8 mouse cellular contexts compared by ENCODE assay signal in genomic region chr12:59066448-59067077, GRCm38 (mm10). TPM values are rescaled to one million over a fixed set of nuclear protein-coding genes. Genes with fewer than 3 reads are reported as not detected.
DNase-seq lines count a peak whose midpoint lies in the region; ATAC-seq and TF ChIP-seq lines count a peak whose summit lies in the region.

Gene Pnn (plus strand): TSS chr12:59066884.

- peaks cover 3 to 11% of the 10 kb centered on the region in 2 experiments; a peak in 2 of 4 replicates for H3K4me1 ChIP-seq in MEL (ENCODE audit: control insufficient read depth in 1 of 2, insufficient read depth in 2 of 2, low read length in 2 of 2)
- H3K4me1 ChIP-seq in cerebellum, adult 2 months (ENCODE audit: control insufficient read depth, insufficient read depth, low read length): peaks cover 5% of the 10 kb centered on the region; the same call in 1 of the 2 replicates
- no peaks in the 10 kb centered on the region; the same call in 1 of the 2 replicates for H3K4me1 ChIP-seq in forebrain, postnatal 0 days (ENCODE audit: insufficient read depth)
- H3K4me1 ChIP-seq in lung, embryonic 15.5 days: peaks cover 12% of the 10 kb centered on the region

- H3K27me3 ChIP-seq in MEL (ENCODE audit: control insufficient read depth in 1 of 2, insufficient read depth in 2 of 2, low read length in 2 of 2): no peaks in the 10 kb centered on the region
- no peaks in the 10 kb centered on the region for H3K27me3 ChIP-seq in cerebellum, adult 2 months (ENCODE audit: control insufficient read depth, insufficient read depth, low read length)
- H3K27me3 ChIP-seq in forebrain, postnatal 0 days (ENCODE audit: insufficient read depth, low read length): no peaks in the 10 kb centered on the region
- H3K27me3 ChIP-seq in lung, embryonic 15.5 days: no peaks in the 10 kb centered on the region

- H3K36me3 ChIP-seq in MEL (ENCODE audit: control insufficient read depth in 1 of 2, insufficient read depth in 2 of 2, low read length in 2 of 2): peaks cover 26 to 30% of the 10 kb centered on the region in 2 experiments
- peaks cover 31% of the 10 kb centered on the region for H3K36me3 ChIP-seq in forebrain, postnatal 0 days (ENCODE audit: insufficient read depth)
- peaks cover 35% of the 10 kb centered on the region for H3K36me3 ChIP-seq in lung, embryonic 15.5 days

- H3K9me3 ChIP-seq in MEL (replicated peaks; ENCODE audit: insufficient read depth, low read length): no peaks in the 10 kb centered on the region
- H3K9me3 ChIP-seq in forebrain, postnatal 0 days (ENCODE audit: low read length): no peaks in the 10 kb centered on the region
- no peaks in the 10 kb centered on the region for H3K9me3 ChIP-seq in lung, embryonic 15.5 days

- peak in 1 of 2 experiments; percentile 31; a peak in 2 of 4 replicates for TF ChIP-seq EP300 in MEL (IDR thresholded peaks at IDR 0.05; ENCODE audit: low read depth in 1 of 2, low read length in 2 of 2)

- peak; percentile 99 for ATAC-seq in forebrain, postnatal 0 days
- ATAC-seq in lung, embryonic 15.5 days (ENCODE audit: borderline replicate concordance, extremely low read depth, low FRiP score, low TSS enrichment): peak; percentile 100

- under 1% methylated on average over 43 of the region's 43 CpGs for WGBS in cerebellum, adult 2 months
- 5% methylated on average over 41 of the region's 43 CpGs for WGBS in forebrain, postnatal 0 days
- WGBS in lung, embryonic 15.5 days: under 1% methylated on average over 43 of the region's 43 CpGs

- H3K79me2 ChIP-seq in MEL (ENCODE audit: control insufficient read depth, insufficient read depth, low read length, poor library complexity): peaks cover 22% of the 10 kb centered on the region

- peak; percentile 81 to 93 for TF ChIP-seq POLR2A in MEL (IDR thresholded peaks at IDR 0.05; ENCODE audit: control insufficient read depth in 1 of 2, insufficient read depth in 1 of 2, low read depth in 1 of 2, low read length in 2 of 2, poor library complexity in 1 of 2)
- TF ChIP-seq POLR2A in cerebellum, adult 2 months (IDR thresholded peaks at IDR 0.05; ENCODE audit: borderline replicate concordance, insufficient read depth, low read length): peak; percentile 98

- H3K27ac ChIP-seq in MEL (ENCODE audit: control insufficient read depth, low read depth, low read length): peak within 1 kb of the TSS; percentile 100
- H3K27ac ChIP-seq in cerebellum, adult 2 months (ENCODE audit: insufficient read depth, low read length): peak within 1 kb of the TSS; percentile 97
- peak within 1 kb of the TSS; percentile 91 for H3K27ac ChIP-seq in forebrain, postnatal 0 days (ENCODE audit: low read depth, low read length)
- peak within 1 kb of the TSS; percentile 94 for H3K27ac ChIP-seq in lung, embryonic 15.5 days

- peak within 1 kb of the TSS; percentile 94 to 95 for H3K4me3 ChIP-seq in MEL (ENCODE audit: control insufficient read depth in 1 of 2, insufficient read depth in 1 of 2, low read depth in 2 of 2, low read length in 2 of 2)
- peak within 1 kb of the TSS; percentile 94 for H3K4me3 ChIP-seq in cerebellum, adult 2 months (replicated peaks; ENCODE audit: insufficient read depth, low read depth, low read length)
- H3K4me3 ChIP-seq in forebrain, postnatal 0 days (ENCODE audit: low read depth, low read length): peak within 1 kb of the TSS; percentile 99
- H3K4me3 ChIP-seq in lung, embryonic 15.5 days: peak within 1 kb of the TSS; percentile 90

- H3K4me2 ChIP-seq in forebrain, postnatal 0 days (ENCODE audit: low read depth): peak within 1 kb of the TSS; percentile 65
- H3K4me2 ChIP-seq in lung, embryonic 15.5 days: peak within 1 kb of the TSS; percentile 60

- peak; percentile 99 for DNase-seq in MEL (ENCODE audit: low read depth, low spot score)
- peak; percentile 97 to 99 for DNase-seq in cerebellum, adult 2 months
- peak; percentile 99 for DNase-seq in forebrain, postnatal 0 days
- DNase-seq in heart, postnatal 4 days: peak; percentile 97
- DNase-seq in layer of hippocampus, adult 8-10 months (ENCODE audit: low spot score in 2 of 2): peak; percentile 97
- peak; percentile 97 for DNase-seq in ovary, adult 18-20 months (ENCODE audit: low spot score)
- DNase-seq in thymus, postnatal 0 days (ENCODE audit: low spot score): peak; percentile 98

- H3K9ac ChIP-seq in MEL (ENCODE audit: control insufficient read depth, low read depth, low read length, poor library complexity, severe bottlenecking): peak within 1 kb of the TSS; percentile 97
- H3K9ac ChIP-seq in forebrain, postnatal 0 days: peak within 1 kb of the TSS; percentile 99
- H3K9ac ChIP-seq in lung, embryonic 15.5 days: peak within 1 kb of the TSS; percentile 97

- TF ChIP-seq RAD21 in MEL (IDR thresholded peaks at IDR 0.05; ENCODE audit: low read depth, low read length): no peak

- 0 out of 6 replicates have a peak, but pooled peaks of 1 of the 3 experiments have one; percentile 7 for TF ChIP-seq CTCF in MEL (IDR thresholded peaks at IDR 0.05 in 2 of 3, conservative IDR thresholded peaks at IDR 0.05 in 1 of 3; ENCODE audit: control insufficient read depth in 1 of 3, insufficient read depth in 1 of 3, low read depth in 2 of 3, low read length in 3 of 3, poor library complexity in 1 of 3, severe bottlenecking in 1 of 3)
- no peak for TF ChIP-seq CTCF in cerebellum, adult 2 months (IDR thresholded peaks at IDR 0.05; ENCODE audit: borderline replicate concordance, insufficient read depth, low read depth, low read length)
- peak; percentile 56 for TF ChIP-seq CTCF in forebrain, postnatal 0 days (IDR thresholded peaks at IDR 0.05; ENCODE audit: low read depth)

TF ChIP-seq in MEL, 35 proteins besides CTCF, POLR2A, EP300 and RAD21:
- no peak for TF ChIP-seq ZNF384 (IDR thresholded peaks at IDR 0.05; ENCODE audit: low read depth, low read length)
- peak; percentile 86 for TF ChIP-seq NRF1 (IDR thresholded peaks at IDR 0.05; ENCODE audit: insufficient read depth, low read depth, low read length, poor library complexity, severe bottlenecking)
- TF ChIP-seq MAX (IDR thresholded peaks at IDR 0.05; ENCODE audit: low read length): peak; percentile 69
- no peak for TF ChIP-seq E2F4 (IDR thresholded peaks at IDR 0.05; ENCODE audit: borderline replicate concordance, low read depth, low read length)
- no peak for TF ChIP-seq USF2 (IDR thresholded peaks at IDR 0.05; ENCODE audit: borderline replicate concordance in 1 of 2, insufficient read depth in 1 of 2, low read depth in 1 of 2, low read length in 2 of 2)
- TF ChIP-seq NELFE (IDR thresholded peaks at IDR 0.05; ENCODE audit: low read depth, low read length): peak; percentile 94
- 0 out of 2 replicates have a peak, but pooled peaks have one; percentile 22 for TF ChIP-seq RCOR1 (IDR thresholded peaks at IDR 0.05; ENCODE audit: low read depth, low read length)
- peak; percentile 93; the same call in 1 of the 2 replicates for TF ChIP-seq CHD1 (IDR thresholded peaks at IDR 0.05; ENCODE audit: low read depth, low read length)
- peak; percentile 93; the same call in 1 of the 2 replicates for TF ChIP-seq ZMIZ1 (IDR thresholded peaks at IDR 0.05; ENCODE audit: low read depth, low read length)
- peak; percentile 2; the same call in 1 of the 2 replicates for TF ChIP-seq GATA1 (IDR thresholded peaks at IDR 0.05; ENCODE audit: low read depth, low read length)
- peak; percentile 93 for TF ChIP-seq ELF1 (IDR thresholded peaks at IDR 0.05; ENCODE audit: low read depth, low read length)
- TF ChIP-seq MXI1 (IDR thresholded peaks at IDR 0.05; ENCODE audit: low read depth, low read length): peak; percentile 83; the same call in 1 of the 2 replicates
- peak; percentile 80 for TF ChIP-seq SIN3A (IDR thresholded peaks at IDR 0.05; ENCODE audit: low read length)
- TF ChIP-seq TAL1 (IDR thresholded peaks at IDR 0.05; ENCODE audit: low read length): no peak
- TF ChIP-seq MEF2A (IDR thresholded peaks at IDR 0.05; ENCODE audit: extremely low read depth, insufficient replicate concordance, low read depth, low read length, poor library complexity, severe bottlenecking): no peak
- TF ChIP-seq MYB (IDR thresholded peaks at IDR 0.05; ENCODE audit: low read depth, low read length): no peak
- peak; percentile 59; the same call in 1 of the 2 replicates for TF ChIP-seq ETS1 (IDR thresholded peaks at IDR 0.05; ENCODE audit: low read depth, low read length)
- TF ChIP-seq TCF12 (IDR thresholded peaks at IDR 0.05; ENCODE audit: low read depth, low read length): peak; percentile 68
- TF ChIP-seq MYC (IDR thresholded peaks at IDR 0.05; ENCODE audit: low read depth, low read length): peak; percentile 71; the same call in 1 of the 2 replicates
- no peak for TF ChIP-seq MAFK (IDR thresholded peaks at IDR 0.05; ENCODE audit: borderline replicate concordance, low read depth, low read length)
- no peak for TF ChIP-seq BHLHE40 (IDR thresholded peaks at IDR 0.05; ENCODE audit: borderline replicate concordance, low read depth, low read length)
- peak; percentile 80 for TF ChIP-seq POLR2AphosphoS2 (IDR thresholded peaks at IDR 0.05; ENCODE audit: low read length)
- TF ChIP-seq SMC3 (IDR thresholded peaks at IDR 0.05; ENCODE audit: low read depth, low read length): no peak
- TF ChIP-seq CHD2 (IDR thresholded peaks at IDR 0.05; ENCODE audit: low read length): no peak
- no peak; the same call in 1 of the 2 replicates for TF ChIP-seq POLR2AphosphoS5 (IDR thresholded peaks at IDR 0.05; ENCODE audit: borderline replicate concordance, low read depth, low read length)
- TF ChIP-seq MAZ (IDR thresholded peaks at IDR 0.05; ENCODE audit: low read depth, low read length): no peak
- peak; percentile 86 for TF ChIP-seq HCFC1 (IDR thresholded peaks at IDR 0.05; ENCODE audit: low read depth, low read length)
- TF ChIP-seq TBP (IDR thresholded peaks at IDR 0.05; ENCODE audit: low read depth, low read length): peak; percentile 72; the same call in 1 of the 2 replicates
- no peak for TF ChIP-seq ZKSCAN1 (IDR thresholded peaks at IDR 0.05; ENCODE audit: low read depth, low read length)

RNA-seq across cellular contexts. Expression of gene Pnn, which starts in this region (rescaled TPM):
- total RNA-seq in MEL (2012; rRNA removed): 36.7 and 38.4 TPM in 2 replicates
- polyA plus RNA-seq in MEL (2012; ENCODE audit: insufficient read depth in 1 of 2, insufficient read length in 2 of 2, low read depth in 1 of 2, low replicate concordance in 2 of 2, missing spikeins in 1 of 2): 100 to 1,000 TPM; 132 to 216 TPM
- polyA plus RNA-seq in cerebellum, adult 2 months (2012; rRNA removed): 81.3 and 81.5 TPM in 2 replicates
- total RNA-seq in forebrain, postnatal 0 days (2014; rRNA removed): 21.9 and 28.8 TPM in 2 replicates
- polyA plus RNA-seq in forebrain, postnatal 0 days (2015; fragmentation: Nextera tagmentation; extraction: Ambion mirVana): 38.1 and 50.3 TPM in 2 replicates
- 10 to 100 TPM; 38.5 to 40.4 TPM for total RNA-seq in heart, postnatal 4 days (2021)
- 10 to 100 TPM; 44.1 to 62.6 (median 55.0) TPM for total RNA-seq in layer of hippocampus, adult 8-10 months (2022)
- polyA plus RNA-seq in lung, embryonic 15.5 days (2015; fragmentation: Nextera tagmentation; extraction: Ambion mirVana): 96.1 and 105 TPM in 2 replicates
- polyA plus RNA-seq in thymus, postnatal 0 days (2015; fragmentation: Nextera tagmentation; extraction: Ambion mirVana): 91.8 and 97.7 TPM in 2 replicates

Comparison
In these comparisons a context has a peak if more than half of its experiments do, and no peak if none do; other contexts are left out.
1. Peak in every context shown above with its lines: DNase-seq, ATAC-seq, H3K4me3 ChIP-seq and H3K27ac ChIP-seq.